Mouse (Mus musculus) layer of hippocampus, postnatal 10 days (tissue): ENCODE measurements around the gene D8Ertd738e. TPM values are rescaled to one million over a fixed set of nuclear protein-coding genes. Genes with fewer than 3 reads are reported as not detected.

Experiments
- DNase-seq, 2 experiments: peaks; one replicate each; pipeline ENCODE4 v3.0.0; 2021; ENCODE audit warnings: low spot score in 2 of 2
- microRNA-seq, 2 experiments: library from miRNA; unstranded; fragments of <30 nt; microRNA quantifications; one replicate each; pipeline ENCODE4 v1.2.0; 2021
- total RNA-seq, 2 experiments: library from RNA; stranded (reverse); gene quantifications; 2 replicates each; pipeline ENCODE4 v1.2.3; 2021

Gene D8Ertd738e
- total RNA-seq, 2 experiments from 2014 or later = 138 to 140 TPM

- peak; percentile 64 to 79 for DNase-seq
Measured at GRCm38 (mm10) chr8:84202938-84203917, 46.3 kb downstream of the D8Ertd738e start.

- DNase-seq = no peak
Measured at GRCm38 (mm10) chr8:84202466-84202865, 47.1 kb downstream of the D8Ertd738e start.

GRCm38 (mm10) chr8:84201545-84202245 lies 47.8 kb downstream of the D8Ertd738e start:
- peak in 1 of 2 experiments; percentile 67 for DNase-seq

DNA sequence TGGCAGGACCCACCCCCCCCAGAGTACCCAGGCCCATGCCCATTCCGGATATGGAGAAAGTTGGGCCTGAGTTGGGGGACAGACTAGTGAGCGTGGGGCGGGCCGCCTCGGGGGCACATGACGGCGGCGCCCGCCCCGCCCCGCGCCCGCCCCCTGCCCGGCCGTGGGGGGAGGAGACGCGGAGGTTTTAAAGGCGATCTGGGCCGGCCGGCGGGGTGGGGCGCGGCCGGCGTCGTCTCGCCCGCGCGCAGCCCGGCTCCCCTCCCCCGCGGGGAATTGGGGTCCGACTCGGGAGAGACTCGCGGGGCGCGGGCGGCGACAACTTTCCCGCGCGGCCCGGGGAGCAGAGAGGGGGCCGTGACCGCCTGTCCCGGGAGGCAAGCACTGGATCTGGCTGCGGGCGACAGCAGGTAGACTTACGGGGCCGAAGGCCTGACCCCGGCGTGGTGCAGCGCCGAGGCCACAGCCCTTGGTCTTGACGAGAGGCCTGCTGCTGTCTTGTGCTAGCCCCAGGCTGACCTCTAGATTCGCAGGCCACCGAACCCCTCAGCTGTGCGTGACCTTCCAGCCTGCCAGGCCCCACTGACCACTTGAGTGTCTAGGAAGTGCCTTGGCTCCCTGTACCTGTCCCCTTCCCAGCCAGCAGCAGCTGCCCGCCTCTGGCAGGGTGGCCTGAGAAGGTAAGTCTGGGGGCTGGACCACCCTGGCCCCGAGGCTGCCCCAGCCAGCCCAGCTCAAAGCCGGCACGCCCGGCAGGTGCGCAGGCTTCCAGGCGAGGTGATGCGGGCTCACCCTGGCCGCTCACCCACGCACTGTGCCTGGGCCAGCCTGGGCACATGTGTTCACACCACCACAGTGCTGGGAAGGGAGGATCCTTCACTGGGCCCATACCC lies 48.6 kb downstream of the D8Ertd738e start:
- peak in 1 of 2 experiments; percentile 73 for DNase-seq

- peak in 1 of 2 experiments; percentile 61 for DNase-seq
Measured at GRCm38 (mm10) chr8:84200126-84200555, 49.4 kb downstream of the D8Ertd738e start.

GRCm38 (mm10) chr8:84199348-84200125 lies 50.0 kb downstream of the D8Ertd738e start:
- DNase-seq = no peak

GRCm38 (mm10) chr8:84198871-84199270 lies 50.6 kb downstream of the D8Ertd738e start:
- DNase-seq = no peak

DNA sequence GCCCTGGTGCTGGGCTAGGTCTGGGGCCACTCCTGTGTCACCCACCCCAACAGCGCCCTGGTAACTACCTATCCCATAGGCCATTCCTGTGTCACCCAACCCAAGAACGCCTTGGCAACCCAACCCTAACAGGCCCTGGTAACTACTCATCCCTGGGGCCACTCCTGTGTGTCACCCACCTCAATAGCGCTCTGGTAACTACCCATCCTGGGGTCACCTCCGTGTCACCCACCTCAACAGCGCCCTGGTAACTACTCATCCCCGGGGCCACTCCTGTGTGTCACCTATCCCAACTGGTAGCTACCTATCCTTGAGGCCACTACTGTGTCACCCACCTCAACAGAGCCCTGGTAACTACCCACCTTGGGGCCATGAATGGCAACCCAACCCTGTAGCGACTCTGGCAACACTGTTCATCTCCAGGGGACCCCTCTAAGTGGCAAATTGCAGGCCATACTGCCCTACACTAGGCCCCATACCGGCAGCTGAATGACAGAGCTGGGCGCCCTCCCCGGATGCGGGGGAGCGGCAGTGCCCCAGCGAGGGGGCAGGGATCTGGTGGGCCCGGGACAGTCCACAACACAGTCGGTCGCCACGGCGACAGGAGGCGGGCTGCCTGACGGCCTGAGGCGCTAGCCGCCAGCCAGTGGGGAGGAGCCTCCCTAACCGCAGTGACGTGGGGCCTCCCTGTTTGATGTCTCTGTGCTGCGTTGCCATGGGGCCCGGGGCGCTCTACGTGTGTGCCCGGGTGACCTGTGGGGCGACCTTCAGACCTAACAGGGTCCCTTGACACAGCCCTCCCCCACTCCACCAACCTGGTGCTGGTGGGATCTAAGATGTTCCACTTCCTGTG lies 51.4 kb downstream of the D8Ertd738e start:
- DNase-seq = peak; percentile 80 to 81

DNA sequence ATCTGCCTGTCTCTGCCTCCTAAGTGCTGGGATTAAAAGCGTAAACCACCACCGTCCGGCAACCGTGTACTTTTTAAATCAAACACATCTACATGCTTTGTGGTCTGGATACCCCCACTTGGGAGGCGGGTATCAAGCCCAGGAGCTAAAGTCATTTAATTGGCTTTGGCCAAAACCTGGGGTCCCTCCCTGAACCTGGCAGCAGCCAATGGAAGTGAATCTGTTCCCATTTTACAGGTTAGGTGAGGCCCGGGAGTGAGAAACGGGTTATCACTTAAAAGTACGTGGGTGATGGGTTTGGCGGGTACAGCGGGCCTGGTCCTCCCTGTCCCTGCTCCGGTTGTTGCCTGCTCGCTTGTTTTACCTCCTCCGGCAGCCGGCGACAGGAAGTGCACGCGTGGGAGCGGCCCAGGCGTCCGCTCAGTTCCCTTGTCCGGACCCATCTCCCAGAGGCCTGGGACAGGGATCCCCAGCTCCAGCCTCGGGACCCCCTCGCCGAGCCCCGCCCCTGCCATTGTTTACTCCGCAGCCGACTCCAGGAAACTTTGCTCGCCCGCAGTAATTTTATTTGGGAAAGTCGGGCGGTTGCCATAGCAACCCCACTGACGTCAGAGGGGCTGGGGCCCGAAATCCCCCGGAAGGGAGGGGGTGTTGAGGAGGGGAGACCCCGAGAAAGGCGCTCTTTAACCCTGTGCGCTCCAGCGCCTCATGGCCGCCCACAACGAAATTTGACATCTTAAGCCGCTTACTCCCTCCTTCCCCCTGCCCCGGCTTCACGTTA lies 52.2 kb downstream of the D8Ertd738e start:
- peak; percentile 83 to 86 for DNase-seq

Small RNA genes within 50 kb of the gene (microRNA-seq; reads per million reads assigned to microRNA genes)
- 4,213 to 5,941 reads per million in 2 experiments for gene Mir23a
- gene Mir24-2 = 0 reads per million in 2 experiments
- 58.5 to 114 reads per million in 2 experiments for gene Mir27a
- 0 reads per million in 2 experiments for gene Mir3074-2

Other genes starting within 250 kb of the D8Ertd738e start
- gene 1700067K01Rik, start 248.2 kb downstream of the D8Ertd738e start, total RNA-seq = under 1 TPM; 0.49 to 0.66 TPM
- not detected for gene 2210011C24Rik, start 237.5 kb downstream of the D8Ertd738e start, total RNA-seq
- gene Palm3, start 228.2 kb downstream of the D8Ertd738e start, total RNA-seq = 10 to 100 TPM; 11.2 to 13.5 TPM
- 1 to 10 TPM; 1.4 to 1.7 TPM for gene Il27ra, start 207.1 kb downstream of the D8Ertd738e start, total RNA-seq
- not detected for gene Rln3, start 204.7 kb downstream of the D8Ertd738e start, total RNA-seq
- 1 to 10 TPM; 3.0 to 5.3 TPM for gene Gm10643, start 184.6 kb downstream of the D8Ertd738e start, total RNA-seq
- gene Rfx1, start 182.9 kb downstream of the D8Ertd738e start, total RNA-seq = 10 to 100 TPM; 20.9 to 21.5 TPM
- 10 to 100 TPM; 31.8 to 31.9 TPM for gene Dcaf15, start 145.0 kb downstream of the D8Ertd738e start, total RNA-seq
- not detected for gene Podnl1, start 123.7 kb downstream of the D8Ertd738e start, total RNA-seq
- 10 to 100 TPM; 59.8 to 68.1 TPM for gene Cc2d1a, start 101.8 kb downstream of the D8Ertd738e start, total RNA-seq
- 1 to 10 TPM; 1.5 to 1.7 TPM for gene 4930432K21Rik, start 101.7 kb downstream of the D8Ertd738e start, total RNA-seq
- gene Nanos3, start 64.5 kb downstream of the D8Ertd738e start, total RNA-seq = 1 to 10 TPM; 7.8 to 8.4 TPM
- 10 to 100 TPM; 18.0 to 18.3 TPM for gene Zswim4, start 12.7 kb downstream of the D8Ertd738e start, total RNA-seq
- 10 to 100 TPM; 27.4 to 29.0 TPM for gene Mri1, start 7.6 kb upstream of the D8Ertd738e start, total RNA-seq
- gene Ccdc130, start 20.7 kb upstream of the D8Ertd738e start, total RNA-seq = 10 to 100 TPM; 22.1 to 25.5 TPM
- 100 to 1,000 TPM; 222 to 231 TPM for gene Cacna1a, start 138.7 kb upstream of the D8Ertd738e start, total RNA-seq